25 mouse cellular contexts compared by ENCODE assay signal in genomic region chr7:50686337-50686736, GRCm38 (mm10).
"Had no signal": no experiment of that assay in that cellular context is flagged by ENCODE, and none has a peak within 500 bp of the region (broad histone marks: within the 10 kb centered on the region; RNA-seq: fewer than 3 reads in every experiment).

No protein-coding gene starts in this region.

- H3K4me2 ChIP-seq: heart, embryonic 12.5 days; hindbrain, embryonic 12.5 days; hindbrain, embryonic 14.5 days; intestine, embryonic 15.5 days; limb, embryonic 12.5 days had no signal

- DNase-seq: gastrocnemius, adult 2 months; gastrocnemius, postnatal 10 days; gastrocnemius, postnatal 25 days; heart, adult 18-20 months; heart, postnatal 10 days; heart, postnatal 4 days; kidney, adult 18-20 months; kidney, adult 8-10 months; kidney, postnatal 10 days; kidney, postnatal 25 days; kidney, postnatal 4 days; liver had no signal

- H3K27ac ChIP-seq: gastrocnemius, adult 2 months; heart, embryonic 10.5 days; hindbrain, embryonic 10.5 days; hindbrain, embryonic 12.5 days; hindbrain, embryonic 14.5 days; intestine, embryonic 15.5 days; layer of hippocampus, adult 2 months; left cerebral cortex, adult 2 months; limb, embryonic 10.5 days; limb, embryonic 12.5 days had no signal

- H3K27me3 ChIP-seq: heart, embryonic 12.5 days; hindbrain, embryonic 12.5 days; intestine, embryonic 15.5 days; limb, embryonic 12.5 days had no signal

- H3K4me1 ChIP-seq: heart, embryonic 10.5 days; heart, embryonic 12.5 days; hindbrain, embryonic 10.5 days; hindbrain, embryonic 12.5 days; intestine, embryonic 15.5 days; limb, embryonic 10.5 days; limb, embryonic 12.5 days had no signal

- H3K4me3 ChIP-seq: gastrocnemius, adult 2 months; heart, embryonic 10.5 days; heart, embryonic 12.5 days; hindbrain, embryonic 10.5 days; hindbrain, embryonic 12.5 days; intestine, embryonic 15.5 days; layer of hippocampus, adult 2 months; left cerebral cortex, adult 2 months; limb, embryonic 10.5 days; limb, embryonic 12.5 days had no signal

- ATAC-seq: hindbrain, embryonic 16.5 days; inflammation-experienced regulatory T-cells, adult 6 months; intestine, embryonic 15.5 days; intestine, postnatal 0 days had no signal

- H3K9me3 ChIP-seq: heart, embryonic 10.5 days; heart, embryonic 12.5 days; hindbrain, embryonic 10.5 days; hindbrain, embryonic 12.5 days; intestine, embryonic 15.5 days; limb, embryonic 10.5 days; limb, embryonic 12.5 days had no signal

- H3K9ac ChIP-seq: heart, embryonic 12.5 days; hindbrain, embryonic 12.5 days; hindbrain, embryonic 14.5 days; intestine, embryonic 15.5 days; limb, embryonic 12.5 days had no signal

- H3K36me3 ChIP-seq: heart, embryonic 10.5 days; heart, embryonic 12.5 days; hindbrain, embryonic 10.5 days; hindbrain, embryonic 12.5 days; intestine, embryonic 15.5 days; limb, embryonic 10.5 days; limb, embryonic 12.5 days had no signal
